Comparison of ENCODE assay signal across 8 mouse cellular contexts in genomic region chr14:57890011-57890842, GRCm38 (mm10). TPM values are rescaled to one million over a fixed set of nuclear protein-coding genes. Genes with fewer than 3 reads are reported as not detected.
DNase-seq lines count a peak whose midpoint lies in the region; ATAC-seq lines count a peak whose summit lies in the region.

TSS of gene Zdhhc20 (minus strand) at chr14:57890276.

- peak; percentile 95 for DNase-seq in NIH3T3 (ENCODE audit: low read depth)
- DNase-seq in cerebellum, postnatal 10 days: peak; percentile 97 to 99
- DNase-seq in frontal cortex, postnatal 14 days (ENCODE audit: low spot score in 2 of 2): peak; percentile 93
- peak; percentile 96 for DNase-seq in layer of hippocampus, postnatal 36 days
- peak; percentile 95 for DNase-seq in lung, postnatal 36 days
- DNase-seq in retina, postnatal 1 day: peak; percentile 97
- DNase-seq in urinary bladder, adult 18-20 months (ENCODE audit: low spot score in 2 of 2): peak; percentile 92 to 93

- H3K9me3 ChIP-seq in hindbrain, embryonic 13.5 days: no peaks in the 10 kb centered on the region

- 3% methylated on average over 57 of the region's 65 CpGs for WGBS in hindbrain, embryonic 13.5 days

- peak within 1 kb of the TSS; percentile 87 for H3K4me3 ChIP-seq in hindbrain, embryonic 13.5 days

- H3K27me3 ChIP-seq in hindbrain, embryonic 13.5 days: no peaks in the 10 kb centered on the region

- peak; percentile 95 for ATAC-seq in hindbrain, embryonic 13.5 days (ENCODE audit: low FRiP score)

- H3K9ac ChIP-seq in hindbrain, embryonic 13.5 days: peak within 1 kb of the TSS; percentile 95

- H3K27ac ChIP-seq in hindbrain, embryonic 13.5 days: peak within 1 kb of the TSS; percentile 91

- H3K4me1 ChIP-seq in hindbrain, embryonic 13.5 days (replicated peaks): peaks cover 24% of the 10 kb centered on the region

- H3K4me2 ChIP-seq in hindbrain, embryonic 13.5 days: peak within 1 kb of the TSS; percentile 67

- no peaks in the 10 kb centered on the region for H3K36me3 ChIP-seq in hindbrain, embryonic 13.5 days

RNA-seq across cellular contexts. Expression of gene Zdhhc20, which starts in this region (rescaled TPM):
- 46.6 and 46.7 TPM in 2 replicates for polyA plus RNA-seq in hindbrain, embryonic 13.5 days (2015; fragmentation: Nextera tagmentation; extraction: Ambion mirVana)
- 10 to 100 TPM; 41.5 to 41.6 TPM for total RNA-seq in layer of hippocampus, postnatal 36 days (2021)

Comparison
In these comparisons a context has a peak if more than half of its experiments do, and no peak if none do; other contexts are left out.
1. Peak in every context shown above with its lines: DNase-seq, ATAC-seq, H3K4me3 ChIP-seq and H3K27ac ChIP-seq.